8 mouse cellular contexts compared by ENCODE assay signal in genomic region chr6:90462181-90462706, GRCm38 (mm10). TPM values are rescaled to one million over a fixed set of nuclear protein-coding genes. Genes with fewer than 3 reads are reported as not detected.
A peak's percentile ranks its signal among the peaks of the same experiment; 100 is the strongest.
DNase-seq lines count a peak whose midpoint lies in the region; ATAC-seq and TF ChIP-seq lines count a peak whose summit lies in the region.

Gene Klf15, plus strand, starts transcription at chr6:90462576.

- intact Hi-C loops in heart, postnatal 36 days (cut with DNase I): no loop called here

- peak; percentile 28 for ATAC-seq in Patski
- peak; percentile 45 for ATAC-seq in liver, embryonic 15.5 days (ENCODE audit: insufficient read depth)

- no peak for DNase-seq in Patski (ENCODE audit: low read depth, low spot score)
- DNase-seq in cerebellum, adult 9-11 months: peak; percentile 89
- peak; percentile 55 to 84 for DNase-seq in frontal cortex, adult 2 months (ENCODE audit: extremely low spot score in 1 of 2, low spot score in 1 of 2)
- DNase-seq in heart, postnatal 36 days: peak; percentile 83 to 89
- DNase-seq in layer of hippocampus, adult 18-20 months (ENCODE audit: low spot score in 2 of 2): peak; percentile 84 to 92
- DNase-seq in T-cell, adult 2 months (ENCODE audit: low spot score): no peak

- CTCF ChIA-PET in Patski (lab: Charles Lee): no interaction called here

- TF ChIP-seq CTCF in Patski (IDR thresholded peaks at IDR 0.05): no peak
- TF ChIP-seq CTCF in olfactory bulb, adult 2 months (IDR thresholded peaks at IDR 0.05; ENCODE audit: insufficient read depth, low read depth, low read length): no peak

- peak within 1 kb of the TSS; percentile 57 for H3K4me3 ChIP-seq in liver, embryonic 15.5 days (replicated peaks)
- peak within 1 kb of the TSS; percentile 68 for H3K4me3 ChIP-seq in olfactory bulb, adult 2 months (ENCODE audit: insufficient read depth, low read depth, low read length)

- WGBS in liver, embryonic 15.5 days (ENCODE audit: insufficient replicate concordance): 2% methylated on average over 70 of the region's 70 CpGs
- under 1% methylated on average over 70 of the region's 70 CpGs for WGBS in olfactory bulb, adult 2 months

- peaks cover 14% of the 10 kb centered on the region for H3K4me1 ChIP-seq in liver, embryonic 15.5 days (replicated peaks)
- H3K4me1 ChIP-seq in olfactory bulb, adult 2 months (ENCODE audit: control insufficient read depth, insufficient read depth, low read length): peaks cover 28% of the 10 kb centered on the region

- no peaks in the 10 kb centered on the region for H3K27me3 ChIP-seq in Patski
- peaks cover 56% of the 10 kb centered on the region for H3K27me3 ChIP-seq in liver, embryonic 15.5 days

- H3K9ac ChIP-seq in liver, embryonic 15.5 days: peak within 1 kb of the TSS; percentile 45

- H3K27ac ChIP-seq in liver, embryonic 15.5 days (replicated peaks): peak within 1 kb of the TSS; percentile 85
- H3K27ac ChIP-seq in olfactory bulb, adult 2 months (ENCODE audit: insufficient read depth, low read depth, low read length): peak within 1 kb of the TSS; percentile 53

- H3K9me3 ChIP-seq in liver, embryonic 15.5 days (replicated peaks): no peaks in the 10 kb centered on the region

- peak; percentile 64 for TF ChIP-seq POLR2A in olfactory bulb, adult 2 months (IDR thresholded peaks at IDR 0.05; ENCODE audit: insufficient read depth, low read depth, low read length)

- H3K4me2 ChIP-seq in liver, embryonic 15.5 days: peak within 1 kb of the TSS; percentile 64

- no peaks in the 10 kb centered on the region for H3K36me3 ChIP-seq in liver, embryonic 15.5 days (replicated peaks)

- POLR2A ChIA-PET in Patski (lab: Charles Lee): no interaction called here

- in situ Hi-C loops in Patski (cut with MboI; ENCODE audit: low pct_unique_long_range_greater_than_20kb): no loop called here

RNA-seq across cellular contexts. Expression of gene Klf15, which starts in this region (rescaled TPM):
- polyA plus RNA-seq in Patski (2021): 8.8 TPM
- 27.2 and 28.4 TPM in 2 replicates for polyA plus RNA-seq in frontal cortex, adult 2 months (2012; rRNA removed)
- total RNA-seq in heart, postnatal 36 days (2021): 10 to 100 TPM; 60.8 to 87.4 TPM
- 10 to 100 TPM; 36.5 to 44.2 TPM for total RNA-seq in layer of hippocampus, adult 18-20 months (2021)
- polyA plus RNA-seq in liver, embryonic 15.5 days (2015; fragmentation: Nextera tagmentation; extraction: Ambion mirVana): 18.4 and 22.4 TPM in 2 replicates
- polyA plus RNA-seq in olfactory bulb, adult 2 months (2012; ENCODE audit: insufficient read depth, insufficient read length, low replicate concordance, missing spikeins): not detected in 2 replicates

Comparison
In these comparisons a context has a peak if more than half of its experiments do, and no peak if none do; other contexts are left out.
1. DNase-seq: peak in cerebellum, adult 9-11 months (single experiment), frontal cortex, adult 2 months (2 of 2), heart, postnatal 36 days (2 of 2) and layer of hippocampus, adult 18-20 months (2 of 2); none in Patski (single experiment) and T-cell, adult 2 months (single experiment).